Mouse (Mus musculus) left cerebral cortex, adult 8-10 months (tissue): Measurements from ENCODE around the gene Gdpd4. TPM values are rescaled to one million over a fixed set of nuclear protein-coding genes. Genes with fewer than 3 reads are reported as not detected.
A peak's percentile ranks its signal among the peaks of the same experiment; 100 is the strongest.

Experiments
- DNase-seq, 2 experiments: peaks; one replicate each; pipeline ENCODE4 v3.0.0; 2022; ENCODE audit warnings: low spot score in 2 of 2
- total RNA-seq, 4 experiments: library from RNA; stranded (reverse); gene quantifications; 2 replicates each; pipeline ENCODE4 v1.2.4; 2022

Gene Gdpd4
- under 1 TPM in 2 of 4 experiments, not detected in 2; 0.11 to 0.32 TPM for total RNA-seq

DNA sequence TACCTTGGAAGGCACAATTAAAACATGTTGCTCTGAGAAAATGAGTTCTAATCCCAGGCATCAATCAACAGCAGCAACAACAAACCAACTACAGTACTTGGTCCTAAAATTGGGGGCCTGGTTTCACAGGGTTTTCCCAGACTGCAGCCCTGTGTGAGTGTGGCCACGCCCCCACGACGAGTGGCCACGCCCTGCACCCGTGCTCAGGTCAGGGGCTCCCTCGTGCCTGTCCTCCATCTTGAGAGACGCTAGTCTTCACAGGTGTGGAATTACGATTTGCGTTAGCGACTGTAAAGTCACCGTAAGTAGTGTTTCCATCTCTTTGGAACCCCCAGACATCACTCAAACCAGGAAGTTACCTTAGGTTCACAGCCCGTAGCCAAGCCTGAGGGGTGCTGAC lies at the start of gene Gdpd4:
Gene Gdpd4 (plus strand): TSS at position 214 of the 400 bp plus-strand sequence.
- DNase-seq = no peak

DNA sequence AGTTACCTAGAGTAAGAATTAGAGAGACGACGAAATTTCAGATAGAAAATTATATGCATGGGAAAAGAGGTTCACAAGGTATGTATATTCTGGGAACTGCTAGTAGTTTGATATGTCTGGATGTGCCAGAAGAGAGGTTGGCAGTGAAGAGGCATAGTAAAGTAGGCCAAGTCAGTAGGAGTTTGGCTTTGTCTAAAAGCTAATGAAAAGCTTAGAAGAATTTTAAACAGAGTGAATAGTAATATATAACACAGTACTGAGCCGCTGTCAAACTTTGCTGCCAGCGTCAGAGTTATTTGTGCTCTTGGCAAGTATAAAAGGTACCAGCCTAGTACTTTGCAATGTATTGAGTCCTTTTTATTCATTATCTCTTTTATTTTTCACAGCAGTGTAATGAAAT lies 47.4 kb upstream of the Gdpd4 start:
- DNase-seq = no peak

DNA sequence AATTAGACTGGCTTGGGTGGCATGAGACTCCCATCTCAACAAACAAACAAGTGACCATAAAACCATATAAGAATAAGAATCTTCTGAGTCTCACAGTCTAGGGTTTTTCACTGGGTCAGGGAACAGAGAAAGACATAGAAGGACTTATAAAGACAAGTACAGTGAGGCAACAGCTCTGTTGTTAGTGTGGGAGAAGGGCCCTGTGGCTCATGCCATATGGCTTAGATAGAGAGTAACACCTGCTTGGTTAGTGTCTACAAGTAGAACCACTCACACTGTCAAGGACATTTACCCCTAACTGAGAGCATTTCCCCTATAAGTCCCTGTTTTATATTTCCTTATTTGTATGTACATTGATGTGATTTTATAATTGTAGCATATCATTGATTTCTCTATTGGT lies 46.4 kb upstream of the Gdpd4 start:
- no peak for DNase-seq

DNA sequence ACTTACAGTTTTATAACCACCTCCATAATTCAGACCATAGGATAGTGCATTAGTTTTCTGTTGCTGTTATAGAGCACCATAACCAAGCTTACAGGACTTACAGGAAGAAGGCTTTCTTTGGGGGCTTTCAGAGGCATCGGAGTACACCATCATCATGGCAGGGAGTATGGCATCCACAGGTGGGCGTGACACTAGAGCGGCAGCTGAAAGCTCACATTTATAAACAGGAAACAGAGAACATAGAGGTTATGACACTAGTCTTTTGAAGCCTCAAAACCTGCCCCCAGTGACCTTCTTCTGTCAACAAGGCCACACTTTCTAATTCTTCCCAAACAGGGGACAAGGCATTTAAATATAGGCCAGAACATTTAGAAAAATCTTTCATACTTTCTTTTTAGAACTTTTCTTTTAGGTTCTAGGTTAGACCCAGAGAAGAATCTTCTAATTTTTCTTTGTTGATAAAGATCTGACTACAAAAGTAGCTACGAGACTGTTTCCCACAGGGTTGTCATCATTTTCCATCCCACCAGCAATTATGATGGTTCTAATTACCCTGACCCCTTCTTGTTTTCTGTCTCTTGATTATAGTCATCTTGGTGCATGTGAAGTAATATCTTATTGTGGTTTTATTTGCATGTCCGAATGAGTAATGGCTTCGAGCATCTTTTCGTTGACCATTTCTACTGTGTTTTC lies 41.8 kb upstream of the Gdpd4 start:
- no peak for DNase-seq

DNA sequence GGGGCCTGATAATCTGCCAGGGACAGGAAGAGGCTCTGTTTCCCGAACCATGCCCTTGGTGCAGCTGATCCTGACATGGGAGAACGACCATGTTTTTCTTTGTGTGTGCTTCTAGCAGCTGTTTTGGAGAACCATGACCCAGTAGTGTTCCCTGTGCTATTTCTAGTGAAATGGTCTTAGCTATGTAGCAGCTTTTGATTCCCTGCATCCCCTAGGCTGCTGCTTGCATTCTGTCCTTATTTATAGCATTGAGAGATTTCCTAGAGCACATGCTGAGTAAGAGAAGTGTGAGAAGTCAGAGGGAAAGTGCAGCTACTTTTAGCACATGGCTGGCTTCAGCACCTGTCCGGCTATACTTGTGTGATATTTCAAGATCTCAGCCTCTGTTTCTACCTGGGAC lies 8.1 kb upstream of the Gdpd4 start:
- peak in 1 of 2 experiments; percentile 33 for DNase-seq

DNA sequence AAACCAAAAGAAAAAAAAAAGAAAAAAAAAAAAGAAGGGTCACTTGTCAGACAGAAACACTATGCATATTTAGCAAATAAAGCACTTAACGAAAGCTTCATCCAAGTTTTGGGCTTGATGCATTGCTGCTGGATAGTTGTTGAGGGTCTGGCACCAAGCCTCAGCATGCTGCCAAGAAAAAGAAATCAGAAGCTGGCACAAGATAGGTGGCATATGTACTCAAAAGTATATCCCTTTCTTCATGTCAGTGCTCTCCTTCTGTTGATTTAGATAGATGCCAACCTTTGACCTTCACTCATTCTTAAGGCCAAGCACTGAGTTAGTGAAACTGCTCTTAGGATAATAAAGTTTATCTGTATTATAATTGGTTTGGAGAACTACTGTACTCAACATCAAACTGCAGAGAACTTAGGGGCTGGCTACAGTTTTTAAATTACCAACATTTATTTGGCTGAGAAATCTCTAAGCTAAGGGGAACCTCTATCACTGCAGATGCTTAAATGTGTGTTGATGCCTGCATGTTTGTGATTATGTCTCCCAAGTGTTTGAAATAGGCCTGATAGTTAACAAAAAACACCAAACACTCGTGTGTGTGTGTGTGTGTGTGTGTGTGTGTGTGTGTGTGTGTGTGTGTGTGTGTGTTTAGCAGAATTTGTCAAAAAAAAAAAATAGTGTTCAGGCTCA lies 4.8 kb upstream of the Gdpd4 start:
- DNase-seq = no peak

DNA sequence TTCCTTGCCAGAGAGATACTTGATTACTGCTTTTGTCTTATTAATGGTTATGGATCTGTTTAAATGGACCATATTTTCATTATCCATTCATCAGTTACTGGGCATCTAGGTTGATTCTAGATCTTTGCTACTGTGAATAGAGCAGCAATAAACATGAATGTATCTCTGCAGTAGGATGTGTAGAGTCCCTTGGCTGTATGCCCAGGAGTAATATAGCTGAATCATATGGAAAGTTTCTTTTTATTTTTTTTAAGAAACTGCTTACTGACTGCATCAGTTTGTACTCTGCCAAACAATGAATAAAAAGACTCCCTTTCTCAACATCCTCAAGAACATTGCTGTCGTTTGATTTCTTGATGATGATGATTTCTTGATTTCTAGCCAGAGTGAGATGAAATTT lies 6.1 kb downstream of the Gdpd4 start:
- no peak for DNase-seq

DNA sequence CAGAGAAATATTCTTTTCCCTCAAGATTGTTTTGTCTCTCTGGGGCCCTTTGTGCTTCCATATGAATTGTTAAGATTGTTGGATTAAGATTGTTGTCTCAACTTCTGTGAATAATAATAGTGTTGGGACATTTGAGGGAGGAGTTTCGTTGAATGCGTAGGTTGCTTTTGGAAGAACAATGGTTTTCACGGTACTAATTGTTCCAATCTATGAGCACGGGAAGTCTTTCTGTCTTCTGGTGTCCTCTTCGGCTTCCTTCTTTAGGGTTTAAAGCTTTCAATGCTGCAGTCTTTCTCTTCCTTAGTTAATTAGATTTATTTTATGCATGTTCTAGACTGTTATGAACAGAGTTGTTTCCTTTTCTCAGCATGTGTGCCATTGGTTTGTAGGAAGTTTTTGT lies 7.2 kb downstream of the Gdpd4 start:
- no peak for DNase-seq

DNA sequence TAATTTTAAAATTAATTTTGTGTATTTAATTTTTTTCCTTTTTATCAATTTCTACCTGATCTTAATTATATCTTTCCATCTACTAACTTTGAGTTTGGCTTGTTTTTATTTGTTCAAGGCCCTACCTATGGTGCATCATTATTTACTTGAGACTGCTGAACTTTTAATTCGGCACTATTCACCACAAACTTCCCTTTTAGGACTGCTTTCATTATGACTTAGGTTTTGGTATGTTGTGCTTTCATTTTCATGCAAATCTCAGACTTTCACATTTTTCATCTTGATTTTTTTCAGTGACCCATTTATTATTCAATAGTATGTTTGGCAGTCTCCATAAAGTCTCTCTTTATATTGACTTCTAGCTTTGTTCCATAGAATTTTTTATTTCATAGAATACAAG lies 24.7 kb downstream of the Gdpd4 start:
- DNase-seq = no peak

DNA sequence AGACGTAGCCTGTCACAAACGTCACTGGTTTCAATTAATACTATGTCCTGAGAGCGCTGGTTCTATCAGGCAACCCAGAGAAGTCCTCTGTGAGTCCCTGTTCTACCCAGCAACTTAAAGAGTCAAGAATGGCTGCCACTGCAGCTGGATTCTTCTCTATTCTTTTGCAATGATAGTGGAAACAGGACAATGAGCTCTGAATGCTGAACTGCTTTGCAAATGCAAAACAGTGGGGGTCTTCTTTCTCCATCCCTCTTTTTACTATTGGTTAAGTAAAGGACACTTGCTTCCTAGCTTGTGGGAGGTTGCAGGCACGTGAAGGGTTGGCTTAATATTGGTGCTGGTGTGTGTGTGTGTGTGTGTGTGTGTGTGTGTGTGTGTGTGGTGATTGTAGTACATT lies 52.7 kb downstream of the Gdpd4 start:
- no peak for DNase-seq

DNA sequence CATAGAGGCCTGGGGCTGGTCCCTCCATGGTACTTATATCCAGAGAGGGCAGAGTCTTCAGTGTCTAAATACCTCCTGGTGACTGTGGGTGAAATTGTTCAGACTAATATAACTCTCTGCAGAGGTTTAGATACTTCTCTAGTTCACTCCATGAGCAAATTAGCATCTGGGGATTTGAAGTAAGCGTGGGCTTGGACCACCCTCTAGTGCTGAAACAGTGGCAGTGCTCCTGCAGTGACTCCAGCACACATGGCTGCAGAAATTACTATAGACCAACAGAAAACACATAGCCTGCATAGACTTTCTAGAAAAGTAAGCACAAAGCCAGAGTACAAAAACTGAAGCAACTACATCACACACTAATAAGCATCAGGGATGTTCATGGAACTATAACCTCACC lies 57.7 kb downstream of the Gdpd4 start:
- DNase-seq = peak; percentile 20 to 28

DNA sequence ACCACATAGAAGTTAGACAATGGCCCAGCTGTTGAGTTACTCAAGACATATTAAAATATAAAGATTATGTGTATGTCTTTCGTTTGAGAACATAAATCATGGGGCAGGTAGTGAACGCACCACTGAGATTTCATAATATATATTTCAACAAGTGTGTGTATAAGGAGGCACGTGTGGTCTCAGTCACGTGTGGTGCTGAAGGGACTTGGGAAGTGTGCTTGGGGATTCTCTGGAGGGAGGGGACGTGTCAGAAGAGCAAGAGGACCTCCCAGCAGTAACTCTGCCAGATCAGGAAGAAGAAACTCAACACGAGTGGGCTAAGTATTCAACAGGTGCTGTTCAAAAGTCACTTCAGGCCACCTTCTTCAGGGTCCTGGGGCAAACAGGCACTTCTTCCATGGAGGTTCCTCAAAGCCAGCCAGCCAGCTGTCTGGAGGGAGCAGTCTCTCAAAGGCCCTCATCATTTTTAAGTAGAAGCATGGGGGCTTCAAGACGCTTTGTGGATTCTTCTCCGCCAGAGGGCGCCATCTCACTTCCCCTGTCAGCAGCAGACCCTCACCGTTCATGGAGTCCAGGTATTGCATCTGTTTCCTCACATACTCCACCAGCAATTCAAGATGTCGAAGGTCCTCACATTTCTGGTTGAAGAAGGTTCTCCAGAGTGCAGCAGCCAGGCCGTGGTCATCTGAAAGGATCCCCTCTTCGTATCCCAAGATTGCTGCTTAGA lies 64.5 kb downstream of the Gdpd4 start:
- DNase-seq = no peak

DNA sequence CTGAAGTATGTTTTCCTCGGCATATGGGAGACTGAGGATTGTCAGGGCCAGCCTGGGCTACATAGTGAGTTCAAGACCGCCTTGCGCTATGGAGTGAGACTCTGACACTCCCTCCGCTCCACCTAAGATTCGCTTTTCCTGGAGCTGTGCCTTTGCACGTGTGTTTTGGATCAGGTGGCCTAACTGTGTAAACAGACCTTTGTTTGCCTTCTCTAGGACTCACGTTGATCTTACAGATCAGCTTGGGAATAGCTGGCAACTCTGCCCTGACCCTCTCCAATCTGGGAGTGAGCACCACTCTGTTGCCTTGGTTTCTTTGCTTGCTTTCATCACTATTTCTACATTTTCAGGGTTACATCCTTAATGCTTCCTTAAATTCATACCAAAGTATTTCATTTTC lies 82.9 kb downstream of the Gdpd4 start:
- DNase-seq = no peak

DNA sequence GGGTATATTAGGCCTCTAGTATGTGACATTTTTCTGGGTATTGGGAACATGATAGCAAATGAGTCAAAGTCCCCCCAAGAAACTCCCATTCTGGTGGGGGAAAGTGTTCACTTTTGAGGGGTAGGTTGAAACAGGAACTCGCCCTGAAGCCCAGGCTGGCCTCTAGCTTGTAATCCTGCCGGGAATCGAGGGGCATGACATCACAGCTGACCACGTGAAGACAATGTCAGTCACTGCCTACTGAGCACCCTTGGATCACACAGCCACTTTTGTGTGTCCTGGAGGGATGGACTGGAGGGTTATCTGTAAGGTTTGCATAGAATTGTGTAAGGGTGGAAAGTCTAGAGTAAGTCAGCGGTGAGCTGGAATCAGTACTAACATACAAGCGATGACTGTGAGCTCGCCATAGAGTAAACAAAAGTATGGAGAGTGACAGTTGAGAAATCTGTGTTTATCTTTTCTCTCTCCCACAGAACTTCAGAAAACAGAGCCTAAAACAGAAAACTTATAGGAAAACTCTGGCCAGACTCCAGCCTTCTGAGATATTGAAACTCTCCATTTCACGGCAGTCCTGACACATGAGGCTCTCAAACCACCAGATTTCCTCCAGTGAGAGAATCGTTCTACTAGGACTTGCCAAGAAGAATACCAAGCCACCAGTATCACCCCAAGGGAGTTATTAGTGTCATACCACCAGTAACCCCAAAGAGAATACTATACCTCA lies 128.5 kb downstream of the Gdpd4 start:
- no peak for DNase-seq

DNA sequence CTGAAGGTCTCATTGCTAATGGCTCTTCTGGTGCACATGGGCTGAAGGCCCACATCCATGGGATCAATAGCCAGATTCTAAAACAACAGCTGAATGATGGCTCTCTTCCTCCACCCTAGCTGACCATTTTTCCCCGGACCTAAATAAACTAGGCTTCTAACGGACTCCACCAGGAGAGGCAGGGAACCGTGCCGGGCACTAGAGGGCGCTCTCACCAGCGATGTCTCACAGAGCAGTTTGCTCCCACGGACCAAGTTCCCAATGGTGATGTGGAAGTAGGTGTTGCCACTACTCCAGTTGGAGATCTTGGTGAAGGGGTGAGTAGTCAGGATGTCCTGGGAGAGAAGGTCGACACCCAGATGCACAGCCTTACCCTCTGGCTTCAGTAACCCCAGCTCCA lies 132.2 kb downstream of the Gdpd4 start:
- peak in 1 of 2 experiments; percentile 10 for DNase-seq

DNA sequence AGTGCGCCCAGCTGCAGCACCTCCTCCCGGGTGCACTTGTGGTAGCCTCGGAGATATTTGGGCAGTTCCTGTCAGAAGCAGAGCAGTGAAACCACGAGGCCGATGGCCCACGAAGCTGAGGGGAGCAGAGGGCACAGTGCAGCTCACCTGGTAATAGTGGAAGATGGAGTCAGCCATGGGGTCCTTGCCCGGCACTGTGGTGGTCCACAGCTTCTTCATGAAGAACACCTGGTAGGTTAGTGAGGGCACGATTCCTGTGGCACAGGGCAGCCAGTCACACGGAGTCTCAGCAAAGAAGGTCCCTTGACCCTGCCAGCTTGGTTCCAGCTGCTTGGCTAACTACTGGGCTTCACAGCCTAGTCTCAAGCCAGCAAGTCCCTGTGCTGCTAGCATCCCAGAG lies 134.7 kb downstream of the Gdpd4 start:
- no peak for DNase-seq

DNA sequence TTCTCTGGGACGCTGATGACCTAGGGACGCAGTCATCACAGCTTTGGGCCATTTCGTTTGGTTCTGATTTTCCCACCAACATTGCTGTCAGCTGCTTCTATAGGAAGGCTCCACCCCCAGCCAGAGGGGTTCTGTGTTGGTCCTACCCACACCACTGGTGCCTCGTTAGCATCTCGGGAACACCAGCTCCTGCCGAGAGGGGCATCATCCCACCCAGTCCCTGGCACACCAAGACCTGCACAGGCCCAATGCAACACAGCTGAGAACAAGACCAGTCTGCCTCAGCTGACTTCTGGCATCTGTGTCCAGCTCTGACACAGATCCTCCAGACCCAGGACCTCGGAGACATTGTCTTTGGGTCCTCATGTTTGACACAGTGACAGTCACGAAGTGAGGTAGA lies 135.2 kb downstream of the Gdpd4 start:
- no peak for DNase-seq

DNA sequence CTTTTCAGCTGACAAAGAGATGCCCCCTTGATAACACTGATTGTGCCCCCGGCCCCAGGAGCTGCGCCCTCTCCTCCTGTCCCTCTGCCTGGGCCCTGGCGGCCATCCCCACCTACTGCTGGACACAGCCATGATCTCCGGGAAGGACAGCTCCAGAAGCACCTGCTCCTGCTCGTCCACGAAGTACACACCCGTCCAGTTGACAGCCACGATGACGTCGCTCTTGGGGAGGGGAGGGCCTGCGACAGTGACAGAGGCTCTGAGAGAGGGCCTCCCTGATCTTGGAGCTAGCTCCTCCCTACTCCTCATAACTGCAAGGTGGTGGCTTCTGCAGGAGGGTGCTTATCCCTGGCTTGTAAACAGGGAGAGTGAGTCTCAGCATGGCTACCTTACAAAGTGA lies 146.5 kb downstream of the Gdpd4 start:
- no peak for DNase-seq

DNA sequence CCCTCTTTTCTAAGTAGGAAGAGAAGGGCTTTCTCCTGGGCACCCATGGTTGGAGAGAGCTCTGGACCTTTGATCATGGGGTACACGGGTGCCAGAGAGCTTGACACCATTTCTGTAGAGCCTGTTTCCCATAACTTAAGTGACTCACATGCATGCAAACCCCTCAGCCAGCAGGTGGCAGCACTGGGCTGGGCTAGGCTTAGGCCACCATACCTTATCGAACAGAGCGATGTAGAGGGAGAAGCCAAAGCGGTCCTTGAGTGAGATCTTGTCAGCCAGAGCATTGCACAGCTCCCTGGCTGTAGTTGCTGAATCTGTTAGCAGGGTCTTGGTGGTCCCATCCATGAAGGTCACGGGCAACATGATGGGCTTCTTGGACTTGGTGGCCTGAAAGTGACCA lies 151.9 kb downstream of the Gdpd4 start:
- DNase-seq = peak; percentile 27 to 64

DNA sequence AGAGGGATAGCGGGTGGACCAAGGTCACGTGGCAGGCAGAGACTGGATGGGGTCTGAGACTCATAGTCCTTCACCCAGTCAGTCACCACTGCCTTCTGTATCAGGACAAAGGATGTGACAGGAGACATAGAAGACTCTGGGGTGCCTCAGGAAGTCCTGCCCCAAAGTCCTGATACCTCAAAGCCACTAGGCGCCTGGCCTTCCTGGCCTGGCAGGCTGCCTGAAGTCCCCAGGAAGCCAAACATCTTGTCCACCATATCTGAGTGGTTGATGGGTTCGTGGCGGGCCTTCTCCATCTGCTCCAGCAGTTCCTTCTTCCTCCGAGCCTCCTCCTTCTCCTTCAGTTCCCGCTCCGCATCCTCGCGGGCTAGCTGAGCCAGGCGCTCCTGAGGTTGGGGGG lies 157.7 kb downstream of the Gdpd4 start:
- no peak for DNase-seq

DNA sequence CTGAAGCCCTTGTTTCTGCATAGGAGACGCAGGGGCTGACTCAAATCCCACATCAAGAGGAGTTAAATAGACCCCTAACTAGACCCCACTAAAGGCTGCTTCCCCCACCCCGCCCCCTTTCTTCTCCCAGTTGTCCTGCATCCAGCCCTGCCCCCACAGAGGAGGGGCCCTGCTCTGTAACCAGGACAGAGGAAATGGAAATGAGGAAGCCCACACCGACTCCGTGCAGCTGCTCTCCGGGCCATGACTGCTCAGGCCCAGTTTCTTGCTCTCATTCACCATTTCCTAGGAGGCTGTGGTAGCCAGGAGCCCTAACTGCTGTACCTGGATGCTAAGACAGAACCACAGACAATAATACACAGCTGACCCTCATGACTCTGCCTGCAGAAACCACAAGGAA lies 162.6 kb downstream of the Gdpd4 start:
- no peak for DNase-seq
